12 mouse cellular contexts compared by ENCODE assay signal in genomic region chr6:117326835-117327775, GRCm38 (mm10).
DNase-seq lines count a peak whose midpoint lies in the region; ATAC-seq and TF ChIP-seq lines count a peak whose summit lies in the region.
"Had no signal": no experiment of that assay in that cellular context is flagged by ENCODE, and none has a peak within 500 bp of the region (broad histone marks: within the 10 kb centered on the region; RNA-seq: fewer than 3 reads in every experiment).

No protein-coding gene starts in this region.

- H3K36me3 ChIP-seq in hindbrain, embryonic 10.5 days: no peaks in the 10 kb centered on the region
- no peaks in the 10 kb centered on the region for H3K36me3 ChIP-seq in hindbrain, embryonic 12.5 days
- H3K36me3 ChIP-seq in embryonic facial prominence, embryonic 15.5 days: no peaks in the 10 kb centered on the region
- H3K36me3 ChIP-seq in limb, embryonic 11.5 days (ENCODE audit: control insufficient read depth, insufficient read depth, low read length): no peaks in the 10 kb centered on the region
- no peaks in the 10 kb centered on the region for H3K36me3 ChIP-seq in hindbrain, embryonic 16.5 days (ENCODE audit: control insufficient read depth, insufficient read depth, low read length)
- H3K36me3 ChIP-seq: hindbrain, embryonic 15.5 days had no signal

- TF ChIP-seq POLR2A in cerebellum, adult 2 months (IDR thresholded peaks at IDR 0.05; ENCODE audit: borderline replicate concordance, insufficient read depth, low read length): no peak

- no peak overlapping the region for H3K4me3 ChIP-seq in hindbrain, embryonic 10.5 days
- no peak overlapping the region for H3K4me3 ChIP-seq in hindbrain, embryonic 12.5 days
- H3K4me3 ChIP-seq in embryonic facial prominence, embryonic 15.5 days (replicated peaks): no peak overlapping the region
- no peak overlapping the region for H3K4me3 ChIP-seq in limb, embryonic 11.5 days (ENCODE audit: low read depth, low read length)
- H3K4me3 ChIP-seq in cerebellum, adult 2 months (replicated peaks; ENCODE audit: insufficient read depth, low read depth, low read length): no peak overlapping the region
- H3K4me3 ChIP-seq in hindbrain, embryonic 16.5 days (ENCODE audit: low read length): no peak overlapping the region
- H3K4me3 ChIP-seq: hindbrain, embryonic 15.5 days had no signal

- DNase-seq in hindbrain, embryonic 10.5 days (ENCODE audit: low spot score): peak; percentile 66
- peak; percentile 85 for DNase-seq in adipocyte (ENCODE audit: low spot score)
- peak; percentile 56 for DNase-seq in limb, embryonic 11.5 days (ENCODE audit: low spot score)
- no peak for DNase-seq in cerebellum, adult 2 months
- DNase-seq in cerebellum, adult 9-10 months: no peak
- DNase-seq: cerebellum, adult 11 months; kidney, postnatal 14 days; thymus, adult 2 months had no signal

- no peak for ATAC-seq in hindbrain, embryonic 12.5 days (ENCODE audit: low FRiP score)
- ATAC-seq in embryonic facial prominence, embryonic 15.5 days (ENCODE audit: insufficient number of reproducible peaks, low FRiP score, low TSS enrichment, low read depth): no peak
- no peak for ATAC-seq in limb, embryonic 11.5 days (ENCODE audit: insufficient number of reproducible peaks, low FRiP score, low TSS enrichment, low read depth)
- no peak for ATAC-seq in hindbrain, embryonic 16.5 days

- 30% methylated on average over 18 of the region's 18 CpGs for WGBS in hindbrain, embryonic 10.5 days
- WGBS in hindbrain, embryonic 12.5 days: 32% methylated on average over 18 of the region's 18 CpGs
- 34% methylated on average over 18 of the region's 18 CpGs for WGBS in embryonic facial prominence, embryonic 15.5 days
- WGBS in limb, embryonic 11.5 days: 40% methylated on average over 18 of the region's 18 CpGs
- 38% methylated on average over 18 of the region's 18 CpGs for WGBS in cerebellum, adult 2 months
- 31% methylated on average over 18 of the region's 18 CpGs for WGBS in hindbrain, embryonic 16.5 days

- peaks cover 30% of the 10 kb centered on the region for H3K4me1 ChIP-seq in hindbrain, embryonic 10.5 days (replicated peaks)
- H3K4me1 ChIP-seq in hindbrain, embryonic 12.5 days: peaks cover 10% of the 10 kb centered on the region; the same call in 1 of the 2 replicates
- H3K4me1 ChIP-seq in embryonic facial prominence, embryonic 15.5 days: peaks cover 29% of the 10 kb centered on the region
- peaks cover 12% of the 10 kb centered on the region; the same call in 1 of the 2 replicates for H3K4me1 ChIP-seq in limb, embryonic 11.5 days (ENCODE audit: control insufficient read depth, insufficient read depth, low read length)
- no peaks in the 10 kb centered on the region for H3K4me1 ChIP-seq in cerebellum, adult 2 months (ENCODE audit: control insufficient read depth, insufficient read depth, low read length)
- H3K4me1 ChIP-seq in hindbrain, embryonic 16.5 days (ENCODE audit: control insufficient read depth, insufficient read depth, low read depth, low read length): no peaks in the 10 kb centered on the region
- H3K4me1 ChIP-seq: hindbrain, embryonic 15.5 days had no signal

- no peak for TF ChIP-seq CTCF in cerebellum, adult 2 months (IDR thresholded peaks at IDR 0.05; ENCODE audit: borderline replicate concordance, insufficient read depth, low read depth, low read length)

- no peak overlapping the region for H3K9ac ChIP-seq in hindbrain, embryonic 12.5 days
- no peak overlapping the region for H3K9ac ChIP-seq in embryonic facial prominence, embryonic 15.5 days
- no peak overlapping the region for H3K9ac ChIP-seq in limb, embryonic 11.5 days (ENCODE audit: low read length)
- H3K9ac ChIP-seq in hindbrain, embryonic 16.5 days (ENCODE audit: low read depth, low read length): no peak overlapping the region
- H3K9ac ChIP-seq: hindbrain, embryonic 15.5 days had no signal

- peak overlapping the region; percentile 81 for H3K27ac ChIP-seq in hindbrain, embryonic 10.5 days
- H3K27ac ChIP-seq in hindbrain, embryonic 12.5 days: no peak overlapping the region
- 0 out of 2 replicates have a peak overlapping the region, but pooled peaks have one; percentile 24 for H3K27ac ChIP-seq in embryonic facial prominence, embryonic 15.5 days (replicated peaks)
- H3K27ac ChIP-seq in limb, embryonic 11.5 days (replicated peaks; ENCODE audit: low read depth, low read length): no peak overlapping the region
- no peak overlapping the region for H3K27ac ChIP-seq in cerebellum, adult 2 months (ENCODE audit: insufficient read depth, low read length)
- H3K27ac ChIP-seq in hindbrain, embryonic 16.5 days (ENCODE audit: low read depth, low read length): no peak overlapping the region
- H3K27ac ChIP-seq: hindbrain, embryonic 15.5 days had no signal

- no peaks in the 10 kb centered on the region for H3K9me3 ChIP-seq in hindbrain, embryonic 10.5 days
- no peaks in the 10 kb centered on the region for H3K9me3 ChIP-seq in hindbrain, embryonic 12.5 days (replicated peaks)
- H3K9me3 ChIP-seq in embryonic facial prominence, embryonic 15.5 days (replicated peaks): no peaks in the 10 kb centered on the region
- no peaks in the 10 kb centered on the region for H3K9me3 ChIP-seq in limb, embryonic 11.5 days (ENCODE audit: control insufficient read depth, low read length)
- no peaks in the 10 kb centered on the region for H3K9me3 ChIP-seq in hindbrain, embryonic 16.5 days (ENCODE audit: control insufficient read depth, low read length)
- H3K9me3 ChIP-seq: hindbrain, embryonic 15.5 days had no signal

- H3K27me3 ChIP-seq in hindbrain, embryonic 10.5 days (ENCODE audit: insufficient read depth, poor library complexity, severe bottlenecking): peaks cover 5% of the 10 kb centered on the region
- H3K27me3 ChIP-seq in hindbrain, embryonic 12.5 days: no peaks in the 10 kb centered on the region
- H3K27me3 ChIP-seq in embryonic facial prominence, embryonic 15.5 days: no peaks in the 10 kb centered on the region
- no peaks in the 10 kb centered on the region for H3K27me3 ChIP-seq in limb, embryonic 11.5 days (ENCODE audit: control insufficient read depth, insufficient read depth, low read length)
- H3K27me3 ChIP-seq in cerebellum, adult 2 months (ENCODE audit: control insufficient read depth, insufficient read depth, low read length): no peaks in the 10 kb centered on the region
- H3K27me3 ChIP-seq in hindbrain, embryonic 16.5 days (replicated peaks; ENCODE audit: control insufficient read depth, insufficient read depth, low read length): no peaks in the 10 kb centered on the region
- H3K27me3 ChIP-seq: hindbrain, embryonic 15.5 days had no signal

- no peak overlapping the region for H3K4me2 ChIP-seq in hindbrain, embryonic 12.5 days (replicated peaks)
- no peak overlapping the region for H3K4me2 ChIP-seq in embryonic facial prominence, embryonic 15.5 days (replicated peaks)
- no peak overlapping the region for H3K4me2 ChIP-seq in limb, embryonic 11.5 days (ENCODE audit: low read depth, severe bottlenecking)
- no peak overlapping the region for H3K4me2 ChIP-seq in hindbrain, embryonic 16.5 days (ENCODE audit: low read length)
- H3K4me2 ChIP-seq: hindbrain, embryonic 15.5 days had no signal

Comparison
In these comparisons a context has a peak if more than half of its experiments do, and no peak if none do; other contexts are left out.
1. H3K27ac ChIP-seq: peak in hindbrain, embryonic 10.5 days (single experiment) and embryonic facial prominence, embryonic 15.5 days (single experiment); none in hindbrain, embryonic 12.5 days (single experiment), limb, embryonic 11.5 days (single experiment), cerebellum, adult 2 months (single experiment) and hindbrain, embryonic 16.5 days (single experiment).
2. DNase-seq: peak in hindbrain, embryonic 10.5 days (single experiment), adipocyte (single experiment) and limb, embryonic 11.5 days (single experiment); none in cerebellum, adult 2 months (0 of 2) and cerebellum, adult 9-10 months (single experiment).